Mouse (Mus musculus): ENCODE results near the gene Trim5.

DNA sequence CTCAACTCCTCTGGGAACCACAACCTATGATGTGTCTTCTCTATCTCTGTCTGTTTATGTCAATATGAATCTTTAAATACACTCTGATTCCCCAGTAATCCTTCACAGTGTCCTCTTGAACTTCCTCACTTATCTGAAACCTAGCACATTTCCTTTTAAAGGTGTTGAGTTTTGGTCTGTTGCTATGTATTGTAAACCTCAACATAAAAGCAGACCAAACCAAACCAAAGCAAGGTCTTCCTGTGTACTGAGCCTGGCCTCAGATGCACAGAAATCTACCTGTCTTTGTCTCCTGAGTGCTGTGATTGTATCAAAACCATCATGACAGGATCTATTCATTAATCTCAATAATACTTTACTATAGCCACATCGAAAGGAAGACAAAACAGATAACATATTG is 2.7 kb upstream of the Trim5 start:
- TF ChIP-seq POLR2A (IDR thresholded peaks at IDR 0.05; ENCODE audit: borderline replicate concordance, insufficient read depth, low read length) (no peak), CTCF (IDR thresholded peaks at IDR 0.05; ENCODE audit: borderline replicate concordance, insufficient read depth, low read depth, low read length) (no peak)

All from cerebellum, adult 2 months (tissue).